Mouse (Mus musculus) mature B cell (primary cell): ENCODE results near the gene Ticam1.
"Not testable (repeated sequence)": the region's sequence is repeated elsewhere in the genome, so short reads cannot be mapped to it uniquely, and the experiment has no call there.

Source experiments
- in situ Hi-C: fragments of 300-500 bp; cut with MboI; formaldehyde crosslinking; loops from 2 replicates; pipeline ENCODE4 v1.14.3; 2019

Ticam1 gene

DNA sequence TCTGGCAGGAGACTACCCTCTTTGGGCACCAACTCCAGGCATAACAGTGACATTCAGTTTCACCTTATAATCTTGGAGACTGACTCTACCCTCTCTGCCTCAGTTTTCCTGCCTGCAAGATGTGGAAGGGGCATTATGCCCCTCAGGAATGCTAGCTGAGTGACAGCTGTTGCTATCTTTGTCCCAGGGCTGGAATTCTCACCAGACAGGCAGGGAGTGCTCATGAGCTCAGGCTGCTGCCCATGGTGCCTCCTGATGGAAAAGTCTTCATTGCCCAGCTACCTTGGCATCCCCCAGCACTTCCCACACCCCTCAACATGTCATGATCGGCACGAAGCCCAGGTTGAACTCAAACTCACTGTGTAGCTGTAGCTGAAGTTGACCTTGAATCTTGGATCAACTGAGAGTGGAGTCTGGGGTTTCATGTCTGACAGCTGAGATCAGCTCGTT lies 13.9 kb downstream of the Ticam1 start:
- in situ Hi-C loops = no loop called here

DNA sequence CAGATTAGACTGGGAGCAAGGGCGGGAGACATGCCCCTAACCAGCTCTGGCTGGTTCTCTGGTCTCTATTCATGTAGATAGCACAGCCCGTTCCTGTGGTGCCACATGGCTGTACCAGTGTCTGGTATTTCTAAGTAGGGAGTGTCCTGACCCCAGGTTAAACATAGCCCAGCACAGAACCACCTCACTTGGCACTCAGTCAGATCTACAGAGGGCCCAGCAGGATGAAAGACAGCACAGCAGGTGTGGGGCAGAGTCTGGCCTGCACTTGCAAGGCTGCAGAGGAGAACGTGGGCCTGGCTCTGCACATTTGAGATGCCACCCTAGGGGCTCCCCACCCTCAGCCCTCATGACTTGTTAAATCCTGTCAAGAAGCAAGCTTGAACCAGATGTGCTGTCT lies 15.4 kb downstream of the Ticam1 start:
- in situ Hi-C loops = no loop called here

DNA sequence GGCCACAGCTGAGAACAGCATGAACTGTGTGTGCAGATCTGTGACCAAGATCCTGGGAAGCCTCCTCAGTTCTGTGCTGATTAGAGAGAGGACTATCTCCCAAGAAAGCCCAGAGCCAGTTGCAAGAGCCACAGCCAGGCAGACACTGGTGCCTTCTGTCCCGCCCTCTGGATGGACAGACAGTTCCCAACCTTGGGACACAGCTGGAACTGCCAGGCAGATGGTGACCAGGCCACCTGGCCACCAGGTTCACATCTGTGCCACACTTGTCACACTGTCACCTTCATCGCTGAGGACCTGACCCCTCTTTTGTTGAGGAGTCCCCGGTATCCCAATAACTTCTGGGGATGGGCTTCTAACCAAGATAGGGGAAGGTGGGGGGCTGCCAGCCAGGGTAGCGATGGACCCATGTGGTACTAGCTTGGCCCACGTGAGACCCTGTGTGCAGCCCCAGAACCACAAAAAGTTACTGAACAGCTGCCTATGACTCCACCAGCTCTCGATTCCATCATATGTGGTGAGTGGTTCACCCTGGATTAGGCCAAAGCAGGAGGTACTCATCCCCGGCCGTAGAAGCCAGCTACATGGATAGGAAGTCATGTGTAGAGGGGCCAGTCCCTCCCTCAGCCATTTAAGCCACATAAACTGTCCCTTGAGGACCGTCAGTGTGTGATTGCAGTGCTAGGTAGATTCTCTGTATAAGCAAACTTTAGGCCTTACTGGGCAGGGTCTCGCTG lies 17.1 kb downstream of the Ticam1 start:
- in situ Hi-C loops = no loop called here

DNA sequence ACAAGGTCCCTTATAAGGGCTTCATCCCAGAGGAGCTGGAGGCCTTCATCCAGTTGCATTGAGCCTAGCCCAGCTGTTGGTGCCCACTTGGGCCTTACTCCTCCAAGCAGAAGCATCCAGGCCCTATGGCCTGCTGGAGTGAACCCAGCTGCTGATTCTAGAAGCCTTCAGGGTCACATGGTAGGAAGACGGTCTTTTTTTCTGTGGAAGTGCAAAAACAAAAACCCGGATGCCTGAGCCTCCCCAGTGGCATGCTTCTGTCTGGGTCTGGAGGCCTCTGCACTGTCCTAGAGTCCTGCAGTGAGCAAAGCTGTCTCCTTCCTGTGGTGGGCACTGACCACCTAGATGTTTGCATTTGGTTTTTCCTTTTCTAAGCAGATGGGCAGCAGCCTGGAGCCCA lies 17.8 kb downstream of the Ticam1 start:
- in situ Hi-C loops = not testable (repeated sequence)

DNA sequence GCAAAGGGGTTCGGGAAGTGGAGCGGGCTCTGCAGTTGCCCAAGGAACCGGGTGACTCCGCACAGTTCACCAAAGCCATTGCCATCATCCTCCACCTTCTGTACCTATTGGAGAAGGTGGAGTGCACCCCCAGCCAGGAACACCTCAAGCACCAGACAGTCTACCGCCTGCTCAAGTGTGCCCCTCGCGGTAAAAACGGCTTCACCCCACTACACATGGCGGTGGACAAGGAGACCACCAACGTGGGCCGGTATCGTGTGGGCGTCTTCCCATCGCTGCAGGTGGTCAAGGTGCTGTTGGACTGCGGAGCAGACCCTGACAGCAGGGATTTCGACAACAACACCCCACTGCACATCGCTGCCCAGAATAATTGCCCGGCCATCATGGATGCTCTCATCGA lies 18.3 kb downstream of the Ticam1 start:
- in situ Hi-C loops = not testable (repeated sequence)

DNA sequence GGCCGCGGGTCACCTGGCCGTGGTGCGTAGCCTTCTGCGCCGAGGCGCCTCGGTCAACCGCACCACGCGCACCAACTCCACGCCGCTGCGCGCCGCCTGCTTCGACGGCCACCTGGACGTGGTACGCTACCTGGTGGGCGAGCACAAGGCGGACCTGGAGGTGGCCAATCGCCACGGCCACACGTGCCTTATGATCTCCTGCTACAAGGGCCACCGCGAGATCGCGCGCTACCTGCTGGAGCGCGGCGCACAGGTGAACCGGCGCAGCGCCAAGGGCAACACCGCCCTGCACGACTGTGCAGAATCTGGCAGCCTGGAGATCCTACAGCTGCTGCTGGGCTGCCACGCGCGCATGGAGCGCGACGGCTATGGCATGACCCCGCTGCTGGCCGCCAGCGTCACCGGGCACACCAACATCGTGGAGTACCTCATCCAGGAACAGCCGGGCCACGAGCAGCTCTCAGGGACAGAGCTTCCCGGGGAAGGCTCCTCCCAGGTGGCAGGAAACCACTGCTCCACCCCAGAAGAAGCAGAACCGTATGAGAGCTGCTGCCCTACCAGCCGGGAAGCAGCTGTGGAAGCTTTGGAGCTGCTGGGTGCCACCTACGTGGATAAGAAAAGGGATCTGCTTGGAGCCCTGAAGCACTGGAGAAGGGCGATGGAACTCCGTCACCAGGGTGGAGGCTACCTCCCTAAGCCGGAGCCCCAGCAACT lies 19.2 kb downstream of the Ticam1 start:
- in situ Hi-C loops = no loop called here

DNA sequence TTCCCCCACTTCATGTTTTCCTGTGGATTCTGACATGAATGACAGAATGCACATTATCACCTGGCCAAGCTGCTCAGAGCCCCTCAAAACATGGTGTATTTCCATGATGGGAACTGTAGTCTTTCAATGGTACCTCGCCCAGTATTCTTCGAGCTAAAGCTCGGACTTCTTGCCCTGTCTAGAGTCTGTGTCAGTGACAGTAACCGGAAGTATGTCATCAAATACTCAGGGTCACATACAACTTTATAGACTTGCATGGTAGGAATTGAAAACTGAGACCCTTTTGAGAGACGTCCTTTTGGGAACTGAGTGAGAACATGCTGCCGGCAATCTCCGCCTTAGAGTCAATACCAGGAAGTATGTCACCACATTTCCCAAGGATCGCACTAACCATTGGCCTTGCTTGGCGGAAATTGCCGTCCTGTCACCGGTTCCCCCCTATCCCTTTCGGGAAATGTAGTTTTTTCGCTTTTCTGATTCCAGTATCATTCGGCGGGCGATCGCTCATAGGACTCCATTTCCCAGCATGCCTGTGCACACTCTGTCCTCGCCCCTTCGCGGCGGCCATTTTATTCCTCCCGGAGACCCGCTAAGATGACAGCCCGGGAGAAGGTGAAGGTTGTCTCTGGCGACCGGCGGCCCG lies 20.2 kb downstream of the Ticam1 start, which contains the start of gene Fem1a:
Gene Fem1a, plus strand, starts transcription at position 572 of the 643 bp plus-strand sequence.
- in situ Hi-C loops = no loop called here

DNA sequence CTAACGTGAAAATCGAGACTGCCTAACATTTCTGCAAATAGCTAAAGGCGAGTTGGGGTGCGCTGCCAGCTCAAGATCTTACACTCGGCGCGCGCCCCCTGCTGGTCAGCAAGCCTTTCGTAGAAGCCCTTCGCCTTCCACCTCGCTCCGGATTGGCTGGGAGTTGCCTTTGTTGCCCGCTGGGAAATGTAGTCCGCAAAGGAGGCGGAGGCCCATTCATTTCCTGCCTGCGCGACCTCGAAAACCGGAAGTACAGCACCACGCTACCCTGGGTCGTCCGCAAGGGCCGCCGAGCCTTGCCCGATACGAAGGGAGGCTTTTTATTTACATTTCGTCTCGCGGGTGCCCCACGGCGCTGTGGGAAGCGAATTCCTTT lies 20.7 kb downstream of the Ticam1 start:
- in situ Hi-C loops = no loop called here

DNA sequence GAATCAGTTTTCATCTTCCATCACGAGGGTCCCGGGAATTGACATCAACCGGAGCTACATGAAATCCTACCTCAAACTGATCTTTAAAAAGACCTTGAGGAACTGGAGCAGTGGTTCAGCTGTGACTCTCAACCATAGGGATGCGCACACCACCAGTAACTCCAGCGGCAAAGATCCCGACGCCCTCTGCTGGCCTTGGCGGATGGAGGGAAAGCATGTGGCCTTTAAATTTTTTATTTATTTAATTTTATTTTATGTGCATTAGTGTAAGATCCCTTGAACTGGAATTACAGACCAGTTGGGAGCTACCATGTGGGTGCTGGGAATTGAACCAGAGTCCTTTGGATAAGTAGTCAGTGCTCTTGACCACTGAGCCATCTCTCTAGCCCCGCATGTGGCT lies 21.2 kb downstream of the Ticam1 start:
- in situ Hi-C loops = no loop called here

DNA sequence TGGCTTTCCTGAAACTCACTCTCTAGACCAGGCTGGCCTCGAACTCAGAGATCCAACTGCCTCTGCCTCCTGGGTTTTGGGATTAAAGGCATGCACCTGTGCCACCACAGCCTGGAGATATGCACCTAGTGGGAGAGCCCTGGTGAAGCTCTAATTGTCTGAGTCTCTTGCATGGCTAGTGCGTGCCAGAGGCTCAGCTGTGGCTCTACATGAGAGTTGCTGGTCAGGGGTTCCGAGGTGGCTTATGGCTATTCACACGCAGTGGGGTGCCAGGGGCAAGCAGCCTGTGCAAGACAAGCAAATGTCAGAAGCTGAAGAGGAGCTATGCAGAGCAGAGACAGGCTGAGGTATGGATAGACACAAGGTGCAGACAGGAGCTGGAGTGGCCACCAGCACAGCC lies 21.9 kb downstream of the Ticam1 start:
- in situ Hi-C loops = no loop called here

DNA sequence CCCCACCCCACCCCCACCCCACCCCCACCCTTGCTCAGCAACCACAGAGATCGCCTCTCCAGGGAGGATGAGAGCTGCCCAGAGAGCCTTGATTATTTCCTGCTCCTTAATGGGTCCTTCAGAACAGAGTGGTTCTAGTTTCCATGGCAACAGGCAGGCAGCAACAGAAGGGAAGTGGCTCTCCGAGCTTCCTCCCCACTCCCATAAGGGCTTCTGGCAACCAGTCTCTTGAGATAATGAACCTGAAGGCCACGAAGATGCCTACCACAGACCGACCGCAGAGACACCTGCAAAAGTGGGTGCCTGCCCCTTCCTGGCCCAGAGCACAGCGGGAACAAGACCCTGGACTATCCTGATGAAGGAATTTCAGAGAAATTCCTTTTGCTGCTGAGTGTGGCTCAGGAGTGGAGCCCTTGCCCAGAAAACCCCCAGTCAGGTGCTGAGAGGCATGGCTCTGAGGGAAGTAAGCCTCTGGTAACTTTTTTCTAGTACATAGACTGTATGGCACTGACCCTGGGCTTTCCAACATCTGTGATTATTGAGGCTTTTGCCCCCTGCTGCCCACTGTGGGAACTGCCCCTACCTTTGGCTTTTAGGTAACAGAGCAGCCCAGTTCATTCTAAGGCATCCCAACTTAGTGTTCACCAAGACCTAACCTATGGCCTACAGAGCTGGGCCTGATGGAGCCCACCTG lies 25.3 kb downstream of the Ticam1 start:
- in situ Hi-C loops = no loop called here

DNA sequence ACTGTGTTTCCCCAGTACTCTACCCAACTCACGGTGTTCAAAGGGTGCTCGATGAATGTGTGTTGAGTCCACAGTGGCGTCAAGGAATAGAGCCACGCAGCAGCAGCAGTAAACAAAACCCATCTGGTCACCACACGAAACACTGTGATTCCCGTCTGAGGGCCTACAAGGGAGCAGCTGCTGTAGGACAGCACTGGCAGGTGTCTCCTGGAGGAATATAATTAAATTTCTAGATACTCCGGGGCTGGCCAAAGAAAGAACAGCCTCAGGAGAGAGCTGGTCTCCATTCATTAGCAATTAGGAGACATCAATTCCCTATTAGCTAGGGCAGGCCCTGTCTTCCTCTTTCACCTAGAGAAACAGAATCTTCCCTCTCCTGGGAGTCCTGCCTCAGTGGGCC lies 31.0 kb downstream of the Ticam1 start:
- in situ Hi-C loops = no loop called here

DNA sequence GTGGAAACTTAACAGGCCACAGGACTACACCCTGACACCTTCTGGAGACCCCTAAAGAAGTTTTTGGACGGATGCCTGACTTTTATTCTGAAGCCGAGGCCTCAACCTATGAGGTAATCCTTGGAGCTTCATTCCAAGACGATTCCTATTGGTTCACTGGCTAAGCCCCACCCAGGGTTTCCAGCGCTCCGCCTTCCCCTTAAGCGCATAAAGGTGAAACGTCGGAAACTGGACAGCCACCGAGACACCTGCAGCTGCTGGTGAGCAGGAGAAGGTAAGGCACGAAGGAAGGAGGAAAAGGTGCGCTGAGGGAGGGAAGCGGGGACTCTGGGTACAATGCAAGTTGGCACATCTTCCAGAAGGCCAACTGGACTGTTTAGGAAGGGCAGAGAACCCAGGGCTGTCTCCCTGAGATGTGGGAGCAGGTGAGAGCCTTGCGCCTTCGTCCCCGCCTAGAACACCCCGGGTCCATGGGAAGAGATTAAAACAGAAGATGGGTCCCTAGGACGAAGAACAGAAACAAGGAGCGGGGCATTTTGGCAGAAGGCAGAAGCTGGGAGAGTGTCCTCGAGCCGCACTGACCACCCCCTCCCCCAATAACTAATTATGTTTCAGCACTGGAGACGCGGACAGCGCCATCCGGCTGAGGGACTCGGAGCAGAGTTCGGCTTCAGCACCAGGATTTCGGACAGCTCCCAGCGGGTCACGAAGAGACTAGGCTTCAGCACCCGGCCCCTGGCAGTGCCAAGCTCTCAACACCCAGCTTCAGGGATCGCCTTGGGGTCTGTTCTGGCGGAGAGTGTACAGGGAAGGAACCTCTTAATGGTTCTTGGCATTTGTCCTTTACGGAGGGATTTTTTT lies 34.8 kb downstream of the Ticam1 start:
- in situ Hi-C loops = no loop called here

DNA sequence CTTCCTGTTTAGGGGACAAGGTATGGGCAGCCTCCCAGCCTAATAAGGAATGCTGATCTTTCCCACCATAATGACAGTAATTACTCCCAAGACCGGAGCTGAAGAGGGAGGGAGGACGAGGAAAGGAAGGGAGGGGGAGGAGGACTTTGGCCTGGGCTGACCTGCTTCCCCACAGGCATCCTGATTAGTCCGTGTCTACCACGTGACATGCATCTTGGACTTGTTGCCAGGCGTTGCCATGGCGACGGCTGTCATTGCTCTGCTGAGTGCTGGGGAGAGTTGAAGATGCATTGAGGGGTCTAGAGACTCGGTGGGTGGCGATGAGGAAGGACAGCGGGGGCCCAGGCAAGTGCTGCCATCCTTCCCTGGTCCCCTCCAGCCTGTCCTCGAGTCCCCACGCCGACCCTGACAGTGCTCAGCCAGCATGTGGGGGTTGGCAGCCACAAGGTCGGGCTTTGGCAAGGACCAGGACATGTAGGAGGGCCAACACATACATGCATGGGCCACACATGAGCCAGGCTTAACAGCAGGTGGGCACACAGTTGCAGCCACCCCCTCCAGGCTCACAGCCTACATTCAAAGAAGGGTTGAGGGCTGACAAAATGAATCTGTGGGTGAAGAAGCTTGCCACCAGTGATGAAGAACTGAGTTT lies 42.6 kb downstream of the Ticam1 start:
- in situ Hi-C loops = no loop called here

DNA sequence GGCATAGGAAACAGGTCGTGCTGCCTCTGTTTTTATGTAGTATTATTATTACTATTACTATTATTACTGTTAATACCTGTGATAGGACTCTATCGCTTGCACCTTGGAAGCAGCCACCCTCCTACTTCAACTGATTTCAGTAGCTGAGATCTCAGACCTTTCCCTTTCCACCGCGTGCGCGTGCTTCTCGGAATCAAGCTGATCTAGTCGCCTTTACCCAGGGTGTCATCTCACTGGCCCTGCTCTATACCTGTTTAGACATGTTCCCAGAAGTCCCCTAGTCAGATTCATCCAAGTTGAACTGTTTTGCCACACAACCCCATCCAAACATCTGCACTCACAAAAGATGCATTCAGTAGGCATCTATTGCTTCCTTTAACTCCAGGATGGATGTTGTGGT lies 43.2 kb downstream of the Ticam1 start:
- in situ Hi-C loops = no loop called here

DNA sequence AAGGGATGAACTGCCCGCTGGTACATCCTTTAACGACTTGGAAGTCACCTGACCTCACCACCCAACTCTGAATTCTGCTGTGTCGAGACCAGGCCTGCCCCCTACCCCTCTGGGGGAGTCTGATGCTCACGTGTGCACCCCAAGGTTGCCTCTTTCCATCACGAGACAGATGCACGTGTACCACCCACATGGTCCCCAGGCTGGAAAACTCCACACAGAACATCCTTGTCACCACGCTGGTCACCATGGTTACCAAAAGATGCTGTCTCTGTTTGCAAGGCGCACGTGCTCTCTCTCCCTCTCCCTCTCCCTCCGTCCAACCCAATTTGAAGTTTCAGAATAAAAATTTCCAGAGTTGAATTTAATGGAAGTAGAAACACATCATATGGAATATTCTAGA lies 46.6 kb downstream of the Ticam1 start:
- in situ Hi-C loops = no loop called here

DNA sequence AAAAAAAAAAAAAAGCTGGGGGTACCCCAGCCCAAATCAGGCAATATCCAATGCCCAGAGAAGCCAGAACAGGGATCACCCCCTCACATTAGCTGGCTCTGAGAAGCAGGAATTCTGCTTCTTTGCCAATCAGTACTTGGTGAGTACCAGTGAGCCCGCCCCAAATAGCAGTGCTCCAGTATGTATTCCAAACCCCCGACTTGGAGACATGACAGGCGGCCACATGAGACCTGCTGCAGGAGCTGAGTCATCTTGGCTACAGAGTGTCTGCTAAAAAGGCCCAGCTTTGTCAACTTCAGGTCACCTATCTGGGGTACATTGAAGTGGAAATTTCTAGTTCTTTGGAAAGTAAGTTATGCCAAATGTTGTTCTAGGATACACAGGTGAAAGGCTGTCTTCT lies 50.0 kb downstream of the Ticam1 start:
- in situ Hi-C loops = no loop called here

DNA sequence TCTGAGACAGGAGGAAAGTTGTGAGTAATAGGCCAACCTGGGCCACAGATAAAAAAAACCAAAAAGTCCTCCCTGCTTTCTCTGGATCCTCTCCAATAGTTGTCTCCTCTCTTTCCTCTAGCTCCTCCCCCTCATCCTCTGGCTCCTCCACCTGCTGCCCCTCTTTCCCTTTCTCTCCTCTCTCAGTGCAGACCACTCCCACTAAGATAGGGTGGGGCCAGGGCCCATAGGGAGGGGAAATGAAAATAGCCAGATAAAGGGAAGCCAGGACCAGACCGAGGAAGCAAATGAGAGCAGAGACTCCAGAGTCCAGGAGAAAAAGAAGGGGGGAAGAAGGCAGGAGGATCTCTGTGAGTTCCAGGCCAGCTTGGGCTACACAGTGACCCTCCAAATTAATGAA lies 51.7 kb downstream of the Ticam1 start:
- in situ Hi-C loops = no loop called here

DNA sequence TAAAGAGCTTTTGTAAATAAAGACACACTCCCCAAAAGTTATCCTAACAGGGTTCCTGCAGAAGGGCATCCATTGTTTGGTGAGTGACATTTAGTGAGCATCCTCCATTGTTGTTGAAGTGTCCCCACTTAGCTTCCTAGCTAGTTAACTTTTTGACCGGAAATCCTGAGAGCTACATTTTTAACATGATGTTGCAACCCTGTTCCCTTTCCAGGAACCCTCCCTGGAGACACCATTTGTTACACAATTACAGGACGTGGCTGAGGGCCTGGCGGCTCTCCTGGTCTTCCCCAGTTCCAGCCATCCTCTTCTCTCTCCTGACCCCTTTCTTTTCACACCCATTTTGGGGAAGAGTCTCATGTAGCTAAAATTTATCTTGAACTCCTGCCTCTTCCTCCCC lies 56.8 kb downstream of the Ticam1 start:
- in situ Hi-C loops = no loop called here
